Comparison of ENCODE assay signal across 12 mouse cellular contexts in genomic region chr11:94098840-94099239, GRCm38 (mm10).
"Had no signal": no experiment of that assay in that cellular context is flagged by ENCODE, and none has a peak within 500 bp of the region (broad histone marks: within the 10 kb centered on the region; RNA-seq: fewer than 3 reads in every experiment).

No protein-coding gene starts in this region.

- DNase-seq: gastrocnemius, postnatal 14 days; gastrocnemius, postnatal 36 days; heart, adult 18-20 months; heart, postnatal 4 days; kidney, adult 11 months; kidney, adult 2 months; kidney, adult 9 months; kidney, postnatal 14 days; kidney, postnatal 36 days; layer of hippocampus, adult 9-11 months; layer of hippocampus, postnatal 36 days; left cerebral cortex, postnatal 4 days had no signal
